Mouse (Mus musculus) thymus, postnatal 25 days (tissue): Measurements from ENCODE around the gene Eif4g1.
A peak's percentile ranks its signal among the peaks of the same experiment; 100 is the strongest.

ENCODE experiments used
- DNase-seq: peaks from one replicate; pipeline ENCODE4 v3.0.0; 2022

The Eif4g1 gene

DNA sequence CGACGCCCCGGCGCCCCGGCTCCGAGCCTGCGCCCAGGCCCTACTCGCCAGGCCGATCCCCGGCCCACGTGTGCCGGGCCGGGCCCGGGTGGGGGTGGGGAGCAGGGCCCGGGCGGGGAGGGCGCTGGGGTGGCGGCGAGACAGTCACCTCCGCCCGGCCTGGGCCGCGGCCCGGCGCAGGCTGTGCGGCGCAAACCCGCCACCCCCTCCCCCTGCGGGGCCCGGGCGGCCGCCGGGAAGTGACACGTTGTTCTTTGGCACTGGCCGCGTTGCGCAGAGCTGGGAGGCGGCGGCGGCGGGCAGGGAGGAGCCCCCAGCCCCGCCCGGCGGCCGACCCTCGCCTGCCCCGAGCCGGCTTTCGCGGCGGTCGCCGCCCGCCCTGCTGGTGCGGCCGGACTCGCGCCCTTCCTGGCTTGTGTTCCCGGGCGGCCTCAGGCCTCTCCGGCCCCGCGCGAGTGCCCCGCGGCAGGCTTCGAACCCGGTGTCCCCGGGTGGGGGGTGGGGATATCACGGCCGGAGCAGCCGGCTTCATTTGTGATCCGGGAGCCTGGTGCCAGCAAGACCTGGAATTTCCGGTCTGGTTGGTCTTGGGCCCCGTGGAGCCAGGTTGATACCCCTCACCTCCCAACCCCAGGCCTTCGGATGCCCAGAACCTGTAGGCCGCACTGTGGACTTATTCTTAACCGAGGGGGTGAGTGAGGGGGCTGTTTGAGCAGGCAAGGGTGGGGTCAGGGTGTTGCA, 5.0 kb downstream of the Eif4g1 start:
- DNase-seq: peak; percentile 59

DNA sequence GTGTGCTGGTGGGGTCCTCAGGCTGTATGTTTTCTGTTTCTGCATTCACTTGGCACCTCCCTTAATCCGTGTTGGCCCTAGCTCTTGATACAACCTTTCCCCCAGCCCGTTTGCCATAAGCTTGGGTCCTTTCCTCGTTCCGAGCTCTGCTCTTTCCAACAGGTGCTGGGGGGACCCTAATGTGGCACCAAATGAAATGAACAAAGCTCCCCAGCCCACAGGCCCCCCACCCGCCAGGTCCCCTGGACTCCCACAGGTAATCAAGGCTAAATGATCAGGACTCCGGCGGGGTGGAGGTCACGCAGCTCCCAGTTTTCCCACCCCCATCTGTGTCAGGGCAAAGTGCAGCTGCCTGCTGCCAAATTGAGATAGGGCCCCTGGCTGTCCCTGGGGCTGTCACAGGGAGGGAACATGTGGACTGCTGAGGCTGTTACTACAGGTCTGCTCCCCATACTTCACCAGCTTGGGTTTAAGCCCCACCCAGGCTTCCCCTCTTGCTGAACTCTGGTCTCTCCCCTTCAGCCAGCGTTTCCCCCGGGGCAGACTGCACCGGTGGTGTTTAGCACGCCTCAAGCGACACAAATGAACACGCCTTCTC, 5.7 kb downstream of the Eif4g1 start:
- peak; percentile 39 for DNase-seq

DNA sequence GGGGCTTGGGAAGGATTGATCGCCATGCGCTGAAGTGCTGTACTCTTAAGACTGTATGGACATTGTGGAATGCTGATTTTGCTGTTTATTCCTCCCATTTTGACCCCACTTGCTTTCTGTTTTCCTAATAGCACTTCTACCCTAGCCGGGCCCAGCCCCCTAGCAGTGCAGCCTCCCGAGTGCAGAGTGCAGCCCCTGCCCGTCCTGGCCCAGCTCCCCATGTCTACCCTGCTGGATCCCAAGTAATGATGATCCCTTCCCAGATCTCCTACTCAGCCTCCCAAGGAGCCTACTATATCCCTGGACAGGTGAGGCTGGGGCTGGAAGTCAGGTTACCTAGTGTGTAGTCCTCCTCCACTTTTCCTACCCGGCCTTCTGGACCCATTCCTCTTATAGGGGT, 7.1 kb downstream of the Eif4g1 start:
- no peak for DNase-seq

DNA sequence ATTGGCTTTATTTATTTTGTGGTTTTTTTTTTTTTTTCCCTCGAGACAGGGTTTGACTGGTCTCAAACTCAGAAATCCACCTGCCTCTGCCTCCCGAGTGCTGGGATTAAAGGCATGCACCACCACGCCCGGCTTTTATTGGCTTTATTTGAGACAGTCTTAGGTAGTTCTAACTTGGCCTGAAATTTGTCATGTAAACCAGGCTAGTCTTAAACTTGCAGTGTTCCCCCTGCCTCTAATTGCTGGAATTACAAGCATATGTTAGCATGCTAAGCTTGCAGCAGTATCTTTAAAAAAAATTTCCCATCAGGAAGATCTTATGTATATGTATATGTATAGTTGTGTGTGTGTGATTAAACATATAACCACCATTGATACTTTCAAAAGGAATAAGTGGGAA, 8.6 kb downstream of the Eif4g1 start:
- no peak for DNase-seq

DNA sequence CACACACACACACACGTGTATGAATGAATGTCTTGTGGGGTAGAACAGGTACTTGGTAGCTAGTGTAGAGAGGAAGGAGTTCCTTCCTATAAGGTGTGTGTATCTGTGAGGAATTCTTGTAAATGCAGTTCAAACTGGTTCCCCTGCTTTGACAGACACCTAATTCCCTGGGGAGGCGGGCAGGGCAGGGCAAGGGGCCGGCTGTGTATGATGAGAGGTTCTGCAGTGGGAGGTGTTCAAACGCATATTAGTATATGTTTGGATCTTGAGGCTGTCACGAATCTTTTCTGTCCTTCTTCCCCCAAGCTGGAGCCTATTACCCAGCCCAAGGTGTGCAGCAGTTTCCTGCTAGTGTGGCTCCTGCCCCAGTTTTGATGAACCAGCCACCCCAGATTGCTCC, 9.3 kb downstream of the Eif4g1 start:
- DNase-seq: no peak

DNA sequence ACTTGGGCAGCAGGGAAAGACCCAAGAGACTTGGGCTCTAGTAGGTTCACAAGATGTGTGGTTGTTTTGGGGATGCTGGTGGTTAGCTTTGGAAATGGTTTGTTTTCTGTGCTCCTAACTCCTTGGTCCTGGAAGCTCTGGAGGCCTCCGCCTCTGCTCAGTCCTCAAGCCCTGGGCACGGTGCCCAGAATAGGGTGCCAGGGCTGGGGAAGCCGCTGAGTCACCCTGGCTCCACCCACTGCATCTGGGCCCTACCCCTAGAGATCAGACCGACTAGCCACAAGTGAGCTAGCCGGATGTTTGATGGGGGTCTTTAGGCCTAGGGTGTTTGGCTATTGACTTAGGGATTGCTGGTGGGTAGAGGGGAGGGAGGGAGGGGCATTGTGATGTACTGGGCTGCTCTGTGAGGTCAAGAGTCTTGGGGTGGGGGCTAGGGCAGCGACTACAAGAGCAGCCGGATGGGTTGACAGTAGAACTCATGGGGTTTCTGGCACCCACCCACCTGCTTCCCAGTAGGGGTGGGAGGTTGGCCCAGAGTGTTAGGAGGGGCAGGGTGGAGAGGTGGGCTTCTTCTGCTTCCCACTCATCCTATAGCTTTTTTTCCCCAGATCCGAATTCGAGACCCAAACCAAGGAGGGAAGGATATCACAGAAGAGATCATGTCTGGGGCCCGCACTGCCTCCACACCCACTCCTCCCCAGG, 10.0 kb downstream of the Eif4g1 start:
- DNase-seq: no peak

DNA sequence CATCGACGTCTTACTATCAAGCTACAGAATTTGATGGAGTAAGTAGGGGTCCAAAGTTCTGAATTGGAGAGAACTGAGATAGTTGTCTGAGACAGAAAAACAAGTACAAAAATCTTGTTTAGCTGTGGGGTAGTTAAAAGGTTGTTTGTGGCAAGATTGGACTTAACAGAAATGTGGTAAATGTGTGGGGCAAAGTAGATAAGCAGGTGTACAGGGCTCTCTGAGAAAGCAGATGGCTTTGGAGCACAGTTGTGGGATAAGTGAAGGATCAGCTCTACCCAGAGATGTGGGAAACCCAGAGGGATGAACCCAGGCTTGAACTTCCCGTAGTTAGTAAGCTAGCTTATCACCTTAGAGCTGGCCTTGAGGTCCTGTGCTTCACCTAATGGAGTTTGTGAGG, 22.7 kb downstream of the Eif4g1 start:
- no peak for DNase-seq

DNA sequence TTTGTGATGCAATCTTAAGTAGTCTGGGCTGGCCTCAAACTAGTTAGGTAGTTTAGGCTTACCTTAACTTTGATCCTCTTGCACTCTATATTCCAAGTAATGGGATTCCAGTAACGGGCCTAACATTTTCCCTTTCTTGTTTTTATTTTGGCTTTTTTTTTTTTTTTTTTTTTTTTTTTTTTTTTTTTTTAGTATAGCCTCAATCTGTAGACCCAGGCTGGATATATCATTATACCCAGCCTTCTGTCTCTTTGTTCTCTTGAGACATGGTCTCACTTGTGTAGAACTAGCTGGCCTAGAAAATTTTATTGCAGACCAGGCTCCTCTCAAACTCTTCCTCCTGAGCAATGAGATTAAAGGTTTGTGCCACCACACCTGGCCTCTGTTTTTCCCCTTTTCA, 23.5 kb downstream of the Eif4g1 start:
- no peak for DNase-seq

DNA sequence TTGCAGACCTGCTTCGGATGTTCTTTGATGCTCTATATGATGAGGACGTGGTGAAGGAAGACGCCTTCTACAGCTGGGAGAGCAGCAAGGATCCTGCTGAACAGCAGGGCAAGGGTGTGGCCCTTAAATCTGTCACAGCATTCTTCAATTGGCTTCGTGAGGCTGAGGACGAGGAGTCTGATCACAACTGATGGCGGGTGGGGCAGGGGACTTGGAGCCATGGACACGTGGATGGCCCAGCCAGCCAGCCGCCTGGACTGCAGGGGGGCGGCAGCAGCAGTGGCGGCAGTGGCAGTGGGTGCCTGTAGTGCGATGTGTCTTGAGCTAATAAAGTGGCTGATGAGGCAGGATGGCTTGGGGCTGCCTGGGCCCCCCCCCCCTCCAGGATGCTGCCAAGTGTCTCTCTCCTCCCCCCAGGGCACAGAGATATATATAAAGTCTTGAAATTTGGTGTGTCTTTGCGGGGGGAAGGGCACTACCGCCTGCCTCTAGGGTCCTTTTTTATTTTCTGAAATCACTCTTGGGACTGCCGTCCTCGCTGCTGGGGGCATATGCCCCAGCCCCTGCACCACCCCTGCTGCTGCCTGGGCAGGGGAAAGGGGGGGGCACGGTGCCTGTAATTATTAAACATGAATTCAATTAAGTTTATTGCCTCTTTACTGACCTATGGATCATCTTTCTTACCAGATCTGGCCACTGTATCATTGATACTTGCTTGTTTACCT, 24.3 kb downstream of the Eif4g1 start:
- DNase-seq: no peak

DNA sequence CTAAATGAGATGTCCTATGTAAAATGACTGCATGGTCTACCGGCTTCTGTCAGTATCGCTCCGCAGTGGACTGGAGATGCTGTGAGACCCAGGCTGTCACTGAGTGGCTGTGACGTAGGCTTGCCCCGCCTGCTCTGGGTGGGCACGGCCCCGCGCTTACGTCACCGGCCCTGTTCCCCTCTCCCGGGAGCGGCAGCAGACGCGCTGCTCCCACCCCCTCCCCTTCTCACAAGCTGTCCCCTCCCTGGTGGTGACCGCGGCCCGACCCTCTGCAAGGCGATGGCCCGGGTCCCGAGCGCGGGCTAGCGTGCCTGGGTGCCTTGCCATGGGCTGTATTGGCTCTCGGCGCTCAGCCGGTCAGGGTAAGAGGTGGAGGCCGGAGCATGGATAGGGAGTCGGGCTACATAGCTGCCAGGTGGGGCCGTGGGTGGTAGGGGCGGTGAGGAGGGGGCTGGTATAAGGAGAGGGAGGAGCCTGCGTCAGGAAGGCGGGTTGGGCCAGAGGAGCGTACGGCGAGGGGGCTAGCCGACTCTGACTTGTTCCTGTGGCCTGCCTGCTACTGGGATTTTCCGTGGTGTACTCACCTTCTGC, 25.1 kb downstream of the Eif4g1 start, which contains the start of gene Fam131a:
Fam131a (plus strand) TSS at position 131 of the 591 bp plus-strand sequence.
- DNase-seq: peak; percentile 85

DNA sequence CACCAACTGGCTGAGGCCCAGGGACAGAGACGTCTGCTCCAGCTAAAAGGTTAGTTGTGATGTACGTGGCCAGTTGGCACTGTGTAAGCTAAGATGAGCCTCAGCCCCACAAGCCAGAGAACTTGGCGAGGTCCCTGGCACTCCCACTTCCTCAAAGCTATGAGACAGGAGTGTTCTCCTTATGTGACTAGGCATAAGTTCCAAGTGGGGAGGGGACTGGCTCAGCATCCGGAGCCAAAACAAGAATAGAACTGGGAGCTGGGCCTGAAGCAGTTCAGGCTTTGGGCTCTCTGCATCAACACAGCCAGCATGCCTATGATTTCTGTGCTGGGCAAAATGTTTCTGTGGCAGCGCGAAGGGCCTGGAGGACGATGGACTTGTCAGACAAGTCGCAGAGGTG, 26.7 kb downstream of the Eif4g1 start:
- no peak for DNase-seq

DNA sequence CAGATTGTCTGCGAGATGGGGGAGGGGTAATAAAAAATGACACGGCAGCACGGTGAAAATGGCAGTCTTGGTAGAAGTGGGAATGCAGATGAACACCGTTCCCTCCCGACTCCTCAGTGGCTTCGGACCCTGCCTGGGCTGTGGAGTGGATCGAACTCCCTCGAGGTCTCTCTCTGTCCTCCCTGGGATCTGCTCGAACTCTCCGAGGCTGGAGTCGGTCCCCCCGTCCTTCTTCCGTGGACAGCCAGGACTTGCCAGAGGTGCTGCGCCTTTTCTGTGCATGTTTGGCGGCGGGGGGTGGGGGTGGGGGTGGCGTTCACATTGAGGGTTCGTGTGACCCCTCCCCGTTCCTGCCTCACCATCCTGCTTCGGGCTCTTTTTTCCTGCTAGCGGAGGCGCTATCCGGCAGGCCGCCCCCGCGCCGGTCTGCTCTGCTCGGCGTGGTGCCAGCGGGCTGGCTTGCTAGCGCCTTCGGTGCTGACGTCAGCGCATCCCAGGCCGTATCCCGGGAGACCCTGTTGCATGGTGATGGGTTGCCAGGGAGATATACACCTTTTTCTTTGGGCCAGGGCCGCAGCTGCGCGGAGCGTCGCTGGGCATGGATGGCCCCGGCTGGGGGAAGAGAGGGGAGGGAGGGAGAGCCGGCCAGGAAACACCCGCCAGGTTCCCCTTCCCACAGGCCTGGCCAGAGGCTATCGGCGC, 27.7 kb downstream of the Eif4g1 start:
- peak; percentile 11 for DNase-seq

DNA sequence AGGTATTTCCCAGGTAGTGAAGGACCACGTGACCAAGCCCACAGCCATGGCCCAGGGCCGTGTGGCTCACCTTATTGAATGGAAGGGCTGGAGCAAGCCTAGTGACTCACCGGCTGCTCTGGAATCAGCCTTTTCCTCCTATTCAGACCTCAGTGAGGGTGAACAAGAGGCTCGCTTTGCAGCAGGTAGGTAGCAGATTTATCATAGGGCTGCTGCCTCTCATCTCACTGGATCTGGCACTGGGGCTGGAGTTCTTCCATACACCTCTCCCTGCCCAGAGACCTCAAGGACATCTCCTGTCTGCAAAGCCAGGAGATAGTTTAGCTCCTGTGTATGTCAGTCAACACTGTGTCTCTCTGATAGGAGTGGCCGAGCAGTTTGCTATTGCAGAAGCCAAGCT, 31.2 kb downstream of the Eif4g1 start:
- no peak for DNase-seq

DNA sequence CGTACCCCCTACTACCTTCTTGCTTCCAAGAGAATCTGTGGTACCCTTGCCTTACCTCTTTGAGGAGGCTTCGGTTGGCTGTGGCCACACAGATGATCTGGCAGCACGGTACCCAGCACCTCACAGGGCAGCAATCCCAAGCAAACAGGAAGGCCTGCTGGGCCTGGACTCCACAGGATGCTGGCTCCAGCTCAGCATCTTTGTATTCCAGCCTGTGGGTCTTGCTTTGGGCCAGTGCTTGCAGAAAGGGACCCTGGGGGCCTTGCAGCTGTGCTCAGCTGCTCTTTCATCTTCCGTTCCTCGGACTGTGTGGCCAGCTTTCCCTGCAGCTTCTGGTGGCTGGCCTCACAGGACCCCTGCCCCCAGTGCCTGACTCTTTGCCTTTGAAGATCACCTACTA, 31.9 kb downstream of the Eif4g1 start:
- DNase-seq: no peak

DNA sequence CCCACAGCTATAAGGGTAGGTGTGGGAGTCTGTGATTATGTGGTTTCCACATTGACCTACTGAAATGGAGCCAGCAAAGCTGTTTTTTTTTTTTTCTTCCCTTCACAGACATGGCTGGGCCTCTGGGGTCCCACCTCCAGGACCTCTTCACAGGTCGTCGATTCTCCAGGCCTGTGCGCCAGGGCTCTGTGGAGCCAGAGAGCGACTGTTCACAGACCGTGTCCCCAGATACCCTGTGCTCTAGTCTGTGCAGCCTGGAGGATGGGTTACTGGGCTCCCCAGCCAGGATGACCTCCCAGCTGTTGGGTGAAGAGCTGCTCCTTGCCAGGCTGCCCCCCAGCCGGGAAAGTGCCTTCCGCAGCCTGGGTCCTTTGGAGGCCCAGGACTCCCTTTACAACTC, 33.2 kb downstream of the Eif4g1 start:
- DNase-seq: no peak

DNA sequence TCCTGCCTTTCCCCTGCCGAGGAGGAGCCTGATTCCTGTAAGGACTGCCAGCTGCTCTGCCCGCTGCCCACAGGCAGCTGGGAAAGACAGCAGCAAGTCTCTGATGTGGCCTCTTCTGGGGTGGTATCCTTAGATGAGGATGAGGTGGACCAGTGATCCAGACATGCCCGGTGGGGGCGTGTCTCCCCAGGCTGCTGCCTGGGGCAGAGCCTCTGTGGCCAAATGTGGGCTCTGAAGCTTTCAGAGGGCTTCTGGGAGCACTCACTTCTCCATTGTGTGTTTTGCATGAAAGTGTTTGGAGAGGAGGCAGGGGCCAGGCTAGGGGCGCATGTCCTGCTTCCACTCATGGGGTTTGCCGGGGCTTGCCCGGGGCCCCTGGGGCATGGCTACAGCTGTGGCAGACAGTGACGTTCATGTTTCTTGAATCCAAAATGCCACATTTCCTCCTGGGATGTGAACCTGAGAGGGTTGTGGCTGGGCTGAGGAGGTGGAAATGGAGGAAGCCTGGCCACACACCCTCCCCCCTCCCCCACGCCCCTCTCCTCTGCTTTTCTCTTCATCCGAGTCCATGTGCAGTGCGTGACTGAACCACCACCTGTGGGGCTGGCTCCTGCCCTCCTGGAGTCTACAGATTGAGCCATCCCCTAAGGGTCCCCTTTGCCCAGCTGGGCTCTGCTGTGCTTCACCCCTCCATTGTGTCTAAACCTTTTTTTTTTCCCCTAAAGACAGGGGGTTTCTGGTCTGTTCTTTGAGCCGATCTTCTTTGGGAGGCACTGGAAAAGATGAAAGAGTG, 33.8 kb downstream of the Eif4g1 start:
- no peak for DNase-seq

DNA sequence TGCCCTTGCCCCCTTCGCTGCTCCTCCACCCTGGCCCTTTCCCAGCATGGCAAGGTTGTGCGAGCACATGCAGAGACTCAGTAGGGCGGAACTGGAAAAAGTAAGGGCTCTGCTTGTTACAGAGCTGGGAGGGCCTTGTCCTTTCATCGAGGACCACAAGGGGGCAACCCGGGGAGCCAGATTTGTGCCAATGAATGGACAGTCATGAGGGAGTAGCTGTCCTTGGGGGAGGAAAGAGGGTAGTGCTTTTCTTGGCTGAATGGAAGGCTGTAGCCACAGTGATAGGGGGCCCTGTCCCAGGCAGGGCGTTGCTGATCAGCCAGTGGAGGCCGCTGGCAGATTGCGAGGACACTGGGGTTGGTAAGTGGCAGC, 34.4 kb downstream of the Eif4g1 start:
- DNase-seq: peak; percentile 44

DNA sequence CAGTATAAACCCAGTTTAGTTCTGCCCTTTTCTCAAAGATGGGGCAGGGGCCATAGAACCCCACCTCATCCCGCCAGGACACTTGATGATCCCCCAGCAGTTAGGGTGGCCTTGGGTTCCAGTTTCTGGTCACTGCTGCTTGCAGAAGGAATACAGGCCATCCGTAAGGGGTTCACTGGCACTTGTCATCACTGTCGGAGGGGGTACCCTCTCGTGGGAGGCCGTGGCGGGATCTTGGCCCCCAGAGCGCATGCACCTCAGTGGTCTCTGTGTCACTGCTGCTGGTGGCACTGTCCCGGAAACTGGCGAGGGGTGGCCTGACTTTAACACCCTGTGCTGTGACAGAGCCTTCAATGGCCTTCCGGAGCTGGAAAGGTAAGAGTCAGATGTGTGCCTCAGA, 35.0 kb downstream of the Eif4g1 start:
- DNase-seq: no peak

DNA sequence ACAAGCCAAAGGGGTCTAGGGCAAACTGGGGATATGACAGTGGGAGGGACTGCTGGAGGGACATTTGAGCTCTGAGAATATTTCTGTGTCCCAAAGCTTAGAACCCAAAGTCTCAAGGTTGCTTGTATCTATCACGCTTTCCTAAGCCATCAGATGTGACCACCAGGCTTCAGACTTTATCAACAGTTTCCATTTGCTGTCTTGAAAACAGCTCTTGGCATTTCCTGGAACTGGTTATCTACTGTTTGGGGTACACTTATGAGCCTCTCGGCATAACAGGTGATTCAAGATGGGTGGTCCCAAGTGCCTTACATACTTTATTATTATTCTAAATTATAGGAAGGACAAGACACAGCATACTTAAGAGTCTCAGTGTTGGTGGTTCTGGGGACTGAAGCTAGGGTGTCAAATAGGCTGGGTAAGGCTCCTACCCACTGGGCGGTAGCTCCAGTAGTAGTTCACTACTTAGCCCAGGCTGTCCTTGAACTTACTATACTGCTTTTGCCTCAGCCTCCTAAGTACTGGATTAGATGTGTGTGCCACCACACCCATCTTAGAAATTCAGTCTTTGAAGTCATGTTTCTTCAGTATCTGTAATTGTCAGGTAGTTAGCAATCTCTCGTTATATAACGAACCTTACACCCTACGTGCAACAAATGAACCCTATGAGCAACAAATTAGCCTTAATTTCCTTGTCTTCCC, 35.7 kb downstream of the Eif4g1 start:
- no peak for DNase-seq

DNA sequence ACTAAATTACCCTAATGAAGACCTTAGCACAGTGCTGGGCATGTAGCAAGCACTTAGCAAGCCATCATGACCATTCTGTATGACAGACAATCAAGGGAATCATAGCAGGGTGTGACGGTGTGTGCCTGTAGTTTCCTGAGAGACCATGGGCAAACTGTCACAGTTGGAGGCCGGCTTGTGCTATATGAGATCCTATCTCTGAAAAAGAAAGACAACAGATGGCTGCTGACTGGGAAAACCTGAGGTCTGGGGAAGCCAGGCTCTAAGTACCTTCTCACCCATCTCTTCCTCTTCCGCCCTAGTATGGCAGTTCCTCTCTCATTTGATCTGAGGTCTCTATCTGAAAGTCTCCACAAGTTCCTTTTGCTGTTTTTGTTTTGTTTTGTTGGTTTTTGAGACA, 37.7 kb downstream of the Eif4g1 start:
- no peak for DNase-seq
